Mouse (Mus musculus): ENCODE measurements at regions not wholly inside any gene's neighbourhood (a gene's known extent, or its start where the extent isn't known, plus 50 kb on each side); places are given as distances from the start of the nearest gene placed in this dataset.

- intact Hi-C loops (cut with DNase I; ENCODE audit: low total_unique reads) = no loop called here
Observed at GRCm38 (mm10) chr1:190438789-190439188, 268.3 kb upstream of the Prox1 start.

DNA sequence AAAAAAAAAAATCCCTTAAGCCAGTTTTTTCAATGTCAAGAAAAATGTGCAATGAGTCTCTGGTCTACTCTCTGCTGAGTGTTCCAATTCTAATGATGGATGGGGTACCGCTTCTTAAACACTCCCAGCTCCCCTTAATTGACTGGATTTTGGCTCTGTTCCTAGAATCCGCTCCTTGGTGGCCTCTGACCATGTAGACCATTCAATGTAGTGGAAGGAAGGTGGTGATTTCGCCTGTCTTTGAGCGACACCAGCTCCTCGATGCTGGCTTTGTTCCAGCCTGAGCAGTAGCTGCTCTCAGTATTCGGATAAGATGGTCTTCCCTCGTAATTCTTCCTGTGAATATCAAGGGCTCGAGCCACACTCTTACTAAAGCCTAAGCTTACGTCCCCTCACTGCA is 252.4 kb upstream of the Prox1 start:
- no peak for DNase-seq

More at GRCm38 (mm10) chr1:190438789-190439188, 268.3 kb upstream of the Prox1 start:
- DNase-seq = no peak

GRCm38 (mm10) chr1:190419709-190420108 is 249.2 kb upstream of the Prox1 start:
- DNase-seq = peak; percentile 11
- intact Hi-C loops (cut with DNase I; ENCODE audit: low total_unique reads) = no loop called here

More for the DNA sequence above, 252.4 kb upstream of the Prox1 start:
- intact Hi-C loops (cut with DNase I; ENCODE audit: low total_unique reads) = no loop called here

- no peak for DNase-seq
- intact Hi-C loops (cut with DNase I; ENCODE audit: low total_unique reads) = no loop called here
Observed at GRCm38 (mm10) chr1:190417326-190417725, 246.8 kb upstream of the Prox1 start.

DNA sequence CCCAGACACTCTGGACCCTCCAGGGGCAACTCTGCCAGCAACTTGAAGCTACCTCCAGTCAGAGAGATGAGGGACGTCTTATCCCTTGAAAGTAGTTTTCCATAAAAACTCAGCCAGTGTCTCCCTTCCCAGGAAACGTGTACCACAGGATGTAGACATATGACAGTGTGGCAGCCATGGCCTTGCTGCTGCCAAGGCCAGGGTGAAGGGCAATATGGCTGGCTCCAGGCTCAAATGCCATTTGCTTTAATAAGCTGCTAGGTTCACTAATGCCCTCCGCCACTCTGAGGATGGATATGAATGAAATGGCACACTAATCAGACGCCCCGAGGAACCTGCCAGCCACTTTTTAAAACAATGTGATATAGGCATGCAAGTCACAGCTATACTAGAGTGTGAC is 241.2 kb upstream of the Prox1 start:
- intact Hi-C loops (cut with DNase I; ENCODE audit: low total_unique reads) = no loop called here
- no peak for DNase-seq

- no peak for DNase-seq
- intact Hi-C loops (cut with DNase I; ENCODE audit: low total_unique reads) = no loop called here
Observed at GRCm38 (mm10) chr1:190403335-190403734, 232.8 kb upstream of the Prox1 start.

GRCm38 (mm10) chr1:190398308-190398707 is 227.8 kb upstream of the Prox1 start:
- DNase-seq = no peak
- intact Hi-C loops (cut with DNase I; ENCODE audit: low total_unique reads) = no loop called here

GRCm38 (mm10) chr1:190397811-190398210 is 227.3 kb upstream of the Prox1 start:
- no peak for DNase-seq
- intact Hi-C loops (cut with DNase I; ENCODE audit: low total_unique reads) = no loop called here

DNA sequence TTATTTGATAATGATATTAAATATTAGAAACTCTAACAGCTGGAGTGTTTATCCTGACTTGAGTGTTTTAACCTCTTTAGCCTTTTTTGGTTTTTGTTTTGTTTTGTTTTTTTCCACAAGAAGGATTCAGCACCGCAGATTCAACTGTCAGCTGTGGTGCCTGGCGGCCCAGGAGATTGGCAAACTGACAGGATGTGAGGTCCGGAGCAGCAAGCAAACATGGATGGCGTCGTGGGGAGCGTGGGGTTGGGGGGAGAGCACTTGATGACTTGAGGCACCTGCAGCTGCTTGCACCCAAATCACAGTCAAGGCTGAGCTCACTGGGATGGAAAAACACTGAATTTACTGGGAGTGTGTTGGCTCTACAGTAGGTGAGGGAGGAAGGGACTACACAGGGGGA is 222.5 kb upstream of the Prox1 start:
- no peak for DNase-seq
- intact Hi-C loops (cut with DNase I; ENCODE audit: low total_unique reads) = no loop called here

DNA sequence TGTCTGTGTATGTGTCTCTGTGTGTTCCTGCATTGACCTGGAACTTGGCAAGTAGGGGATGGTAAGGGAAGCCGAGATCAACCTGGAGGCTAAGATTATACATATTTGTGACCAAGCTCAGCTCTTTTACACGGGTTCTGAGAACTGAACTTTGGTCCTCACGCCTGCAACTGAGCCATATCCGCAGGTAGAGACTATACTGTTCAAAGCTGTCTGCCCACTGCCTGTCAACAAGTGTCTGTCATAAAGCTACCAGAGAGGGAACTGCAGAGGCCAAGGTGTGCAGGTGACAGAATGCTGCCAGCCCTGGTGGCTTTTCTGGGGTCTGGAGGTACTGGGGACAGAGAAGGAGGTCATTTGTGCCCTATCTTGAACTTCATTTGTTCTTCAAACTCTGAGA is 218.3 kb upstream of the Prox1 start:
- intact Hi-C loops (cut with DNase I; ENCODE audit: low total_unique reads) = no loop called here
- DNase-seq = no peak

DNA sequence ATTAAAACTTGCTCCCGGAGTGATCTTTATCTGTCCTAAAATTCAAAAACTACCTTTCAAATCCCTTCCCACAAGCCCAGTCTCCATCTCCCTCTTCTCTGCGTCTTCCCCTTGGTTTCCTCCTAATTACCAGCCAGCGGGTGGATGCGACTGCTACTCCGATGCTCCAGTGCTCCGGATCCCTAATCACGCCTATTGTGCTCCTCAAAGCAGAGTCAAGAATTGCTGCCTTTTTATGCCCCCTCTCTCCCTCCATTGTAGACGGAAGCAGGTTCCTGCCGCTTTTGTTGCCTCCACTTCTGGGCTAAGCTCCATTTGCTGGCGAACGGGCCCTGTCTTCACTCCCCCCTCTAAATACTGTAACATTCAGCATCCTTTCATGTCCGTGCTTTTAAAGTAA is 214.0 kb upstream of the Prox1 start:
- no peak for DNase-seq
- intact Hi-C loops (cut with DNase I; ENCODE audit: low total_unique reads) = no loop called here

- intact Hi-C loops (cut with DNase I; ENCODE audit: low total_unique reads) = no loop called here
- no peak for DNase-seq
Observed at GRCm38 (mm10) chr1:190383256-190383838, 212.8 kb upstream of the Prox1 start.

DNA sequence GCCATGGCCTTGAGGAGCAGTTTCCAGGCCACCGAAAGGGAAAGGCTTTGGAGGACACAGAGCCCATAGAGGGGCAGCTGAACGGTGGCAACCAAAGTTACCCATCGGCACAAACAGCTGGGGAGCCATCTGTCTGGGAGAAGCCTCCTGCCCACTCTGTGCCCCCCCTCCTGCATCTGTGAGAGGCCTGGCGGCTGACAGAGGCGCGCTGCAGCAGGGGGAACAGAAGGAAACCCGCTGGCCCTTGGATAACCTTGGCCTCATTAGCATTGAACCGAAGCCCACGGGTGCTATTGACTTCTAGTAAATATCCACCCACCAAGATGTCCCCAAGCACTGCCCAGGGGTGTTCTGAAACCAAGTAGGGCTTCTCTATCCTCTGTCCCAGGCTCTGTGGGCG is 209.6 kb upstream of the Prox1 start:
- intact Hi-C loops (cut with DNase I; ENCODE audit: low total_unique reads) = no loop called here
- DNase-seq = peak; percentile 18

GRCm38 (mm10) chr1:190375160-190375880 is 204.8 kb upstream of the Prox1 start:
- DNase-seq = no peak
- intact Hi-C loops (cut with DNase I; ENCODE audit: low total_unique reads) = no loop called here

- DNase-seq = no peak
- intact Hi-C loops (cut with DNase I; ENCODE audit: low total_unique reads) = no loop called here
Observed at GRCm38 (mm10) chr1:190374270-190374669, 203.8 kb upstream of the Prox1 start.

- DNase-seq = no peak
- intact Hi-C loops (cut with DNase I; ENCODE audit: low total_unique reads) = no loop called here
Observed at GRCm38 (mm10) chr1:190366631-190367030, 196.1 kb upstream of the Prox1 start.

DNA sequence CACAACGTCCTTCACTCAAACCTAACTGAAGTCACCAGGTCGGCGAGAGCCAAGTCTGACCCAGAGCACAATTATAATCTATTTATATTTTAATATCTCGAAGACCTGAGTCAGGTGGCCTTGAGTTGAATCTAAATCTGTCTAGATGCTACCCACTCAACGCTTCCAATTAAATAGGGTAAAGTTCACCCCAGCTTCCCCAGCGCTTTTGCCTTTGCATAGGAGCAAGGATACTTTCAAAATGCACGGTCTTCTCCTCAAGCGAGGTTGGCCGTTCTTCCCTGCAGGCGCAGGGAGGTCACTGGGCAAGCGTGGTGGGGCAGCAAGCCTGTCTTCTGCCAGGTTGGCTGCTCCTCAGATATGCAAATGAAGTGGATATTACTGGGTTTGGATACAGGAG is 194.6 kb upstream of the Prox1 start:
- intact Hi-C loops (cut with DNase I; ENCODE audit: low total_unique reads) = no loop called here
- DNase-seq = no peak

- intact Hi-C loops (cut with DNase I; ENCODE audit: low total_unique reads) = no loop called here
- no peak for DNase-seq
Observed at GRCm38 (mm10) chr1:190360661-190361060, 190.1 kb upstream of the Prox1 start.

DNA sequence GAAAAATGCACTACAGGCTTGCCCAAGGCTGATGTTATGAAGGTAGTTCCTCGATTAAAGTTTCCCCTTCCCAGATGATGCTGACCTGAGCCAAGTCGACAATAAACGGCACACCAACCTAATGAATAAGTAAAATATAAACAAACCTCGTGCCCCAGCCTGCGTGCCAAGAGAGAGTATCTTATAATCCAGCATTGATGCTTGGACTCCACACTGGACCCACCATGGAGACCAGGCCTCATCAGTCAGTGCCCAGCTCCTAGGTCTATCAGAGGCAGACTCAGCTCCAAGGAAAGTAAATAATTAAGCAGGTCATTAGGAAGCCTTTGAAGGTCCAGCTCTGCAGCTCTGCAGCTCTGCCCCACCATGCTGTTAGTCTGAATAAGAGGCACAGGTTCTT is 187.3 kb upstream of the Prox1 start:
- intact Hi-C loops (cut with DNase I; ENCODE audit: low total_unique reads) = no loop called here
- no peak for DNase-seq

DNA sequence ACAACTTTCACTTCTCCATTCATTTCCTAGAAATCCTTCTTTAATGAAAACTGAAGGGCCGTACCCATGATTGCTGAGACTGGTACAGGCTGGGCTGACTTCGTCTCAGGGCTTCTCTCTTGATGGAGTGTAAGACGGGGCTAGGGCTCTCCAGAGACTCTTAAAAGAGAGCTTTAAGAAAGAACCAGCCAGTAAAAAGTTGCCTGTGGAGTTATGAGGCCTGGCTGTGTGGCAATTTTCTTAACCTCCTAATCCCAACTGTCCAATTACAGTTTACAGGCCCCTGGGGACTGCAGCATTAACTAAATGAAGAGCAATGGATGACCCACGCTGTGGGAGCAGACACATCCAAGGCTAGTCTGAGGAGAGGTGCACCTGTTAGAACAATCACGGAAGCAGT is 177.1 kb upstream of the Prox1 start:
- intact Hi-C loops (cut with DNase I; ENCODE audit: low total_unique reads) = no loop called here
- no peak for DNase-seq

GRCm38 (mm10) chr1:190340715-190341114 is 170.2 kb upstream of the Prox1 start:
- intact Hi-C loops (cut with DNase I; ENCODE audit: low total_unique reads) = no loop called here
- DNase-seq = no peak

- intact Hi-C loops (cut with DNase I; ENCODE audit: low total_unique reads) = no loop called here
Observed at GRCm38 (mm10) chr1:190334471-190334870, 164.0 kb upstream of the Prox1 start.

More at GRCm38 (mm10) chr1:190334471-190334870, 164.0 kb upstream of the Prox1 start:
- DNase-seq = no peak
